Mouse (Mus musculus): ENCODE measurements around the gene Aff1.

GRCm38 (mm10) chr5:103772252-103772651, 80.1 kb downstream of the Aff1 start:
- no peak for TF ChIP-seq CTCF (IDR thresholded peaks at IDR 0.05; ENCODE audit: low read depth)
- TF ChIP-seq EP300 (IDR thresholded peaks at IDR 0.05; ENCODE audit: low read depth): no peak
